Mouse (Mus musculus): ENCODE measurements around the gene Zc4h2. TPM values are rescaled to one million over a fixed set of nuclear protein-coding genes. Genes with fewer than 3 reads are reported as not detected.

Gene Zc4h2
- 23.8 TPM for polyA plus RNA-seq (2015; fragmentation: Illumina TruSeq; extraction: RNeasy Lipid Tissue Mini Kit (QIAGEN cat#74804); ENCODE audit: low read depth, low replicate concordance)

DNA sequence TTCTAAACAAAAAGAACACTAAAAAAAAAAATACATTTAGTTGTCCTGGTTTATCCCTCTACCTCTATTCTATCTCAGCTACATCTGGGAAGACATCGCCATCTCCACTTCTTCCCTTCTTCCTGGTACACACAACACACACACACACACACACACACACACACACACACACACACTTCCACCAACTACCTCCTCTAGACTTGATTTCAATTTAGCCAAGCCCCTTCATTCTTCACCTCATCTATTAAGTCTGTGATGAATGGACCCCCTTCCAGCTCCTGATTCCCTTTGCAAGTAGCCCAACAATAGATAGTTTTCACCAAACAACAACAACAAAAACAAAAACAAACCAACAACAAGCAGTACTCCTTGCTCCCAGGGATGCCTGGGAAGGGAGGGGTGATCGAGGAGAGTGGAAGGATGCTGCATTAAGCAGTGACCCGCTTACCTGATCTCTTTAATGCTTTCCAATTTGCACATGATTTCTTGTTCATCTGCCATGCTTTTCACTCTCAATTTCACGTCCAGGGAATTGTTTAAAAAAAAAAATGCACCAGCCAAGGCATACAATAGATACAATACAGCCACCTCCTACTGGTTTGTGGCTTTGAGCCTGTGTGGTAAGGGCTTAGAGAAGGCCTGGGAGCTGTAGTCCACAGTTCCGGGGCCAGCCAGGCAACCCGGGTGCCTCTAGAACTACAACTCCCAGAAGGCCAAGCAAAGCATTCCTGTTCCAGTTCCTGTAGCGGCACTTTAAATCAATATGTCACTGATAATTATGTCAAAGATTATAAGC, at the start of gene Zc4h2:
TSS of gene Zc4h2 (minus strand) at position 706 of the 796 bp plus-strand sequence.

Other genes with a start within 250 kb of the Zc4h2 start
- gene Amer1, start 213.6 kb downstream of the Zc4h2 start, polyA plus RNA-seq (2015; fragmentation: Illumina TruSeq; extraction: RNeasy Lipid Tissue Mini Kit (QIAGEN cat#74804); ENCODE audit: low read depth, low replicate concordance), result 2.9 TPM
- gene Asb12, start 100.5 kb downstream of the Zc4h2 start, polyA plus RNA-seq (2015; fragmentation: Illumina TruSeq; extraction: RNeasy Lipid Tissue Mini Kit (QIAGEN cat#74804); ENCODE audit: low read depth, low replicate concordance), result not detected
- gene Pfn5, start 100.4 kb downstream of the Zc4h2 start, polyA plus RNA-seq (2015; fragmentation: Illumina TruSeq; extraction: RNeasy Lipid Tissue Mini Kit (QIAGEN cat#74804); ENCODE audit: low read depth, low replicate concordance), result not detected
- 11.4 TPM for gene Zc3h12b, start 53.2 kb upstream of the Zc4h2 start, polyA plus RNA-seq (2015; fragmentation: Illumina TruSeq; extraction: RNeasy Lipid Tissue Mini Kit (QIAGEN cat#74804); ENCODE audit: low read depth, low replicate concordance)